Mouse (Mus musculus) hindbrain, postnatal 0 days (tissue): ENCODE measurements around the gene Ina. TPM values are rescaled to one million over a fixed set of nuclear protein-coding genes. Genes with fewer than 3 reads are reported as not detected.

Experiments used
- ATAC-seq: fragments of 200-750 bp; cut with Nextera tagmentation; 2 replicates; pipeline ENCODE4 v1.8.0; 2017; ENCODE audit warnings: mild to moderate bottlenecking, moderate TSS enrichment, moderate library complexity
- DNase-seq: peaks from one replicate; pipeline ENCODE4 v3.0.0-alpha.2; 2015; ENCODE audit warnings: low spot score
- H3K27ac ChIP-seq: fragments of 300-500 bp; sonication (generic); 2 replicates; pipeline ENCODE4 v1.5.1; 2014; ENCODE audit warnings: mild to moderate bottlenecking
- H3K27me3 ChIP-seq: fragments of 300-500 bp; sonication (generic); 2 replicates; pipeline ENCODE4 v1.6.1; 2014; ENCODE audit warnings: low read length, mixed read lengths; ENCODE audit not compliant: insufficient read depth
- H3K36me3 ChIP-seq: fragments of 300-500 bp; sonication (generic); 2 replicates; pipeline ENCODE4 v1.6.1; 2014; ENCODE audit warnings: low read length, mixed read lengths; ENCODE audit not compliant: insufficient read depth
- H3K4me1 ChIP-seq: fragments of 300-500 bp; sonication (generic); 2 replicates; pipeline ENCODE4 v1.6.1; 2014; ENCODE audit warnings: antibody characterized with exemption, low read length, mixed read lengths; ENCODE audit not compliant: insufficient read depth
- H3K4me2 ChIP-seq: fragments of 300-500 bp; sonication (generic); 2 replicates; pipeline ENCODE4 v1.6.1; 2014; ENCODE audit warnings: low read depth, mild to moderate bottlenecking, low read length, moderate library complexity, mixed read lengths
- H3K4me3 ChIP-seq: fragments of 300-500 bp; sonication (generic); 2 replicates; pipeline ENCODE4 v1.5.1; 2014; ENCODE audit warnings: low read length
- H3K9ac ChIP-seq: fragments of 300-500 bp; sonication (generic); replicated peaks from 2 replicates; pipeline ENCODE4 v1.6.1; 2014; ENCODE audit warnings: mild to moderate bottlenecking, low read length, moderate library complexity, mixed read lengths
- H3K9me3 ChIP-seq: fragments of 300-500 bp; sonication (generic); 2 replicates; pipeline ENCODE4 v1.6.1; 2016; ENCODE audit warnings: low read length, mixed read lengths
- CTCF ChIP-seq: IDR thresholded peaks from 2 replicates; pipeline ENCODE4 v1.5.1; 2016; ENCODE audit warnings: antibody characterized with exemption, control low read depth, low read depth
- WGBS: fragments of 180-500 bp; shearing (Covaris S2); extraction: QIAGEN DNeasy Blood & Tissue Kit; methylation state at CpG from one replicate; pipeline ENCODE4 v1.1.7; 2014; 5-methylcytosine and 5-hydroxymethylcytosine counted together
- polyA plus RNA-seq: library from polyadenylated mRNA; unstranded; fragments of >200 nt; fragmentation: Nextera tagmentation; extraction: Ambion mirVana; gene quantifications from 2 replicates; pipeline ENCODE4 v1.2.1, GENCODE M21; 2015
- total RNA-seq: library from RNA; depleted of rRNA; stranded (reverse); fragments of >200 nt; gene quantifications from 2 replicates; pipeline ENCODE4 v1.2.3, GENCODE M21; 2014

Ina gene
- total and polyA plus RNA-seq, 2 experiments from 2014 or later, result 217 to 315 TPM

DNA sequence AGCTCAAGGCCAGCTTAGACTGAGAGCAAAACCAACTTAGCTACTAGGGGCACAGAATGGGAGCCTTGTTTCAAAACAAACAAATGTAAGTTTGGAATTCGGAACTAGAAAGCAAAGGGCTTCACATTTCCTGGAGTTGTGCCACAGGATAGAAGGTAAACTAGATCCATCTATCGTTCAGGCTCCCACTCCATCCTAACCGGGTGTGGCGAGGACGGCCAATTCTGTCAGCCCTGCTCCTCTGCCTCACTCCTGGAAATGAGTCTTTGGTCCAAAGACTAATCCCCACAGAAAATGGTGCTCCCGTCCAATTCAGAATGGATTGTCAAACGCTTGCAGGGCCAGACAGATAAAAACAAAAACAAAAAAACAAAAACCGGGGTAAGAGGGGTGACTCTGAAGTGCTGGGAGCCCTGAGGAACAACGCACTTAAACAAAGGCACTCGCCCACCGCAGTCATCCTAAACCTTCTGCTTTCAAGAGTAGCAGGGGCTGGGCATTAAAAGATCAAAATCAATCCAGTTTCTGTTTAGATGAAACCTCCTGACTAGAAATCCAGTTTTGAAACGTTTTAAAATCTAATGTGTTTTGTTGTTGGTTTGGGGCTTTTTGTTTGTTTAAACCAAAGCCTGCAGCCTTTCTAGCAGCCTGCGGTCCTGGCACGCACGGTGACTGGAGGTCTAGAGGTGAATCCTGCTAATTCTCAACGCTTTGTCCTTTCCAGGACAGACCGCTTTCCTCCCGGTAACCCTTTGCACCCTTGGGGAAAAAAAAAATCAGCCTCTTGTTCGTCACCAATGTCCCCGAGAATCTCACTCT lies 949 bp upstream of the Ina start:
- TF ChIP-seq CTCF, result no peak
- H3K4me1 ChIP-seq, result 0 out of 2 replicates have a peak, but pooled peaks cover 8% of the 10 kb centered on the region
- H3K9ac ChIP-seq, result peak overlapping the region; percentile 92
- no peaks in the 10 kb centered on the region for H3K36me3 ChIP-seq
- WGBS, result 10% methylated on average over 20 of the region's 20 CpGs
- peak overlapping the region; percentile 98 for H3K27ac ChIP-seq
- H3K4me3 ChIP-seq, result peak overlapping the region; percentile 73
- no peaks in the 10 kb centered on the region for H3K9me3 ChIP-seq
- peak overlapping the region; percentile 67 for H3K4me2 ChIP-seq
- 0 out of 2 replicates have a peak, but pooled peaks cover 7% of the 10 kb centered on the region for H3K27me3 ChIP-seq
- DNase-seq (peak; percentile 25), ATAC-seq (no peak)

DNA sequence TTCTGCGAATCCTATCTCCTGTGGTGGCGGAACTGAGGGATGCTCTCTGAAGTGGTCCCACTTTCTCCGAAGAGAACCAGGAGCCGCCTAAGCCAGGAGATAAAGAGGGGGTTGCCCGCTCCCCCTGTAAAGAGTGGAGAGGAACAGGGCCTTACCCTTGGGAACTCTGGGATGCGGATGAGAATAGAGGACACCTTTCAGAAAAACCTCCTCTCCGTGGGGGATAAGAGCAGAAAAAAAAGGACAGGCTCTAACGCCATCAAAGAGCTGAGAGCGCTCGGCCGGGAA lies 395 bp upstream of the Ina start:
- TF ChIP-seq CTCF, result no peak
- Histone ChIP-seq H3K4me2 (peak overlapping the region; percentile 67), H3K9ac (peak overlapping the region; percentile 92), H3K4me1 (peaks cover 11% of the 10 kb centered on the region; the same call in 1 of the 2 replicates), H3K27ac (peak overlapping the region; percentile 98), H3K27me3 (0 out of 2 replicates have a peak, but pooled peaks cover 7% of the 10 kb centered on the region), H3K36me3 (no peaks in the 10 kb centered on the region), H3K9me3 (no peaks in the 10 kb centered on the region), H3K4me3 (peak overlapping the region; percentile 73)
- 2% methylated on average over 11 of the region's 11 CpGs for WGBS
- ATAC-seq (peak; percentile 19), DNase-seq (no peak)

DNA sequence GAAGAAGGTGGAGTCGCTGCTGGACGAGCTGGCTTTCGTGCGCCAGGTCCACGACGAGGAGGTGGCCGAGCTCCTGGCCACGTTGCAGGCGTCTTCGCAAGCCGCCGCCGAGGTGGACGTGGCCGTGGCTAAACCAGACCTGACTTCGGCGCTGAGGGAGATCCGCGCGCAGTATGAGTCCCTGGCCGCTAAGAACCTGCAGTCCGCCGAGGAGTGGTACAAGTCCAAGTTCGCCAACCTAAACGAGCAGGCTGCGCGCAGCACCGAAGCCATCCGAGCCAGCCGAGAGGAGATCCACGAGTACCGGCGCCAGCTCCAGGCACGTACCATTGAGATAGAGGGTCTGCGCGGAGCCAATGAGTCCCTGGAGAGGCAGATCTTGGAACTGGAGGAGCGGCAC lies 898 bp downstream of the Ina start:
- ATAC-seq (peak; percentile 12; the same call in 1 of the 2 replicates), DNase-seq (peak; percentile 57)
- TF ChIP-seq CTCF, result no peak
- H3K9me3 ChIP-seq, result no peaks in the 10 kb centered on the region
- H3K9ac ChIP-seq, result peak overlapping the region; percentile 92
- H3K4me3 ChIP-seq, result peak overlapping the region; percentile 73
- 0 out of 2 replicates have a peak, but pooled peaks cover 7% of the 10 kb centered on the region for H3K27me3 ChIP-seq
- no peaks in the 10 kb centered on the region for H3K36me3 ChIP-seq
- H3K4me1 ChIP-seq, result peaks cover 16% of the 10 kb centered on the region; the same call in 1 of the 2 replicates
- peak overlapping the region; percentile 67 for H3K4me2 ChIP-seq
- peak overlapping the region; percentile 98 for H3K27ac ChIP-seq
- under 1% methylated on average over 37 of the region's 37 CpGs for WGBS

DNA sequence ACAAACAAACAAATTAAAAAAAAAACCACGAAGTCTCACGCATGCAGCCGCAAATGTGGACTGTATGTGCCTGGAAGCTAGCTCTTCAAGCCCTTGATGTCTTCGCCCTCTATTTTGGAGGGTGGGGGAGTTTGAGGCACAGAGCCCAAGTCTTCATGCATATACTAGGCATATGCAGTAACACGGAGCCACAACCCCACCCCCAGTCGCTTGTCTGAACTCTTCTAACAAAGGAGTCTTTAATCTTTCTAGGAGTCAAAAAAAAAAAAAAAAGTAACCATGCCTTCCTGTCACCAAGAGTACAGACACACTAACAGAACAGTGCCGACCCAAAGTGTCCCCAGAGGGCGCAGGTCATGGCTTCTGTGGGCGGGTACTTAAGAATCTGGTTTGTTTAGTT lies 1.5 kb downstream of the Ina start:
- H3K27ac ChIP-seq, result peak overlapping the region; percentile 98; the same call in 1 of the 2 replicates
- ATAC-seq (no peak), DNase-seq (peak; percentile 27)
- H3K4me3 ChIP-seq, result peak overlapping the region; percentile 73
- peak overlapping the region; percentile 67 for H3K4me2 ChIP-seq
- no peak for TF ChIP-seq CTCF
- no peaks in the 10 kb centered on the region for H3K9me3 ChIP-seq
- H3K4me1 ChIP-seq, result peaks cover 16% of the 10 kb centered on the region; the same call in 1 of the 2 replicates
- 1% methylated on average over 9 of the region's 9 CpGs for WGBS
- H3K9ac ChIP-seq, result peak overlapping the region; percentile 92
- H3K27me3 ChIP-seq, result 0 out of 2 replicates have a peak, but pooled peaks cover 7% of the 10 kb centered on the region
- H3K36me3 ChIP-seq, result no peaks in the 10 kb centered on the region

DNA sequence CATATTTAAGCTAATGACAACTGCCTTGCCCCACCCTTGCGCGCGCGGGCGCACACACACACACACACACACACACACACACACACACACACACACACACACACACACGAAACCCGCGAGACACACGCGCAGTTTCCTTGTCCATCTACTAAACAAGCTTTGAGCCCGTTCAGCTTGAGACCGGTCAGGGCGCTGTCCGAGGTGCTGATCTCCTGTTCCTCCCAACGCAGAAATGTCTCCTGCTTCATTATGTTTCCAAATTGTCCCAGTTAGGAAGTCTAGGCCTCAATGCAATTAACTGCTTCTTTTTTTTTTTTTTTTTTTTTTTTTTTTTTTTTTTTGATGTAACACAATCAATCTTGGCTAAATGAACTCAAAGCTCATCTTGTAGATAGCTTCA lies 2.0 kb downstream of the Ina start:
- H3K9me3 ChIP-seq, result no peaks in the 10 kb centered on the region
- H3K4me1 ChIP-seq, result peaks cover 16% of the 10 kb centered on the region; the same call in 1 of the 2 replicates
- H3K27me3 ChIP-seq, result 0 out of 2 replicates have a peak, but pooled peaks cover 7% of the 10 kb centered on the region
- ATAC-seq (no peak), DNase-seq (peak; percentile 74)
- 0 out of 2 replicates have a peak, but pooled peaks cover under 1% of the 10 kb centered on the region for H3K36me3 ChIP-seq
- peak overlapping the region; percentile 73 for H3K4me3 ChIP-seq
- peak overlapping the region; percentile 67 for H3K4me2 ChIP-seq
- H3K9ac ChIP-seq, result peak overlapping the region; percentile 92; the same call in 1 of the 2 replicates
- WGBS, result under 1% methylated on average over 15 of the region's 15 CpGs
- H3K27ac ChIP-seq, result 0 out of 2 replicates have a peak overlapping the region, but pooled peaks have one; percentile 98
- no peak for TF ChIP-seq CTCF

DNA sequence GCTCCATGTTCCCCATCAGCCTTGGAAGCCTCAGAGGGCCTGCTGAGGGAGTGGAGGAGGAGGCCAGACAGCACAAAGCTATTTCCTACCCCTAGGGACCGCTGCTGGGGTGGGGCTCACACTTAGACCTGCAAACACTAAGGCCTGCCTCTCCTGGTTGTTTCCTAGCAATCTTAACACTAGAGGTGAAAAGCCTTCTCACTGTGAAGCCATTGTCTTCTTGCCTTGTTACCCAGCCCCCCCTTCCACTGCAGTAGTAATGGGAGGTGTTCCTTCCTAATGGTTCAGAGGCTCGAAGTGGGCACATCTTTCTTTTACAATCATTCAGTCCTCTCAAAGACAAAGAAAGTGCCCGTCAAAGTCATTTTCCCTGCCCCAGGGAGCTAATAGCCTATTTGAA lies 3.3 kb downstream of the Ina start:
- Histone ChIP-seq H3K27me3 (0 out of 2 replicates have a peak, but pooled peaks cover 7% of the 10 kb centered on the region), H3K4me3 (peak overlapping the region; percentile 73), H3K4me2 (peak overlapping the region; percentile 67), H3K9me3 (no peaks in the 10 kb centered on the region), H3K4me1 (peaks cover 16% of the 10 kb centered on the region; the same call in 1 of the 2 replicates), H3K9ac (peak overlapping the region; percentile 52), H3K27ac (peak overlapping the region; percentile 59), H3K36me3 (peaks cover 12% of the 10 kb centered on the region; the same call in 1 of the 2 replicates)
- 2% methylated on average over 3 of the region's 3 CpGs for WGBS
- TF ChIP-seq CTCF, result no peak; the same call in 1 of the 2 replicates
- DNase-seq (peak; percentile 34), ATAC-seq (no peak)
